Mouse (Mus musculus): ENCODE results near the gene Dhrs11.
A peak's percentile ranks its signal among the peaks of the same experiment; 100 is the strongest.

DNA sequence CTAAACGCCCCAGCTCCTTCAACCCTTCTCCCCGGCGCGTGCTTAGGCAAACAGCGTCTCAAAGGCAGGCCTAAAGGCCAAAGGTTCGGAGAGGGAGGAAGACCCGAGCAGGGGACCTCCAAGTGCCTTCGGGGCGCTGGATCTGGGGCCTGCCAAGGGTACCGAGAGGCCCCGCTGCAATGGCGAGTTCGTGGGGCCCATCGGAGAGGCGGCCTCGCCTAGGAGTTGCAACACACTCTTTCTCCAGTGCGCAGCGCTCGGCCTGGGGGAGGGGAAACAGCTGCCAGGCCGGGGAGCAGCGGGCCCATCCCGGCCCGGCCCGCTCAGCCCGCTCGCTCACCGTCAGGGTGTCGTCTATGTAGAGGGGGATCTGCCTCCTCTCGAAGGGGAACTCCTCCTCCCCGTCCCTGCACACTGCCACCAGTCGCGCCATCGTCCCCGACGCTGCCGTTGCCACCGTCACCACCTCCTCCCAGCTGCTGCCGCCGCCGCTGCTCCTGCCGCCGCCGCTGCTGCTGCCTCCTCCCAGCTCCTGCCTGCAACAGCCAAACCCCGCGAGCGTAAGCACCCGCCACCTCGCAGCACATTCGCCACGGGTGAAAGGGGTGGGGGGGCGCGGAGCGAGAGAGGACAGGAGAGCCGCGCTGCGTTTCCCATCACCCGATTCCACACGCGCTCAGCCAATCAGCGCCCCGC is 40.9 kb upstream of the Dhrs11 start:
- TF ChIP-seq CTCF (IDR thresholded peaks at IDR 0.05; ENCODE audit: control insufficient read depth, insufficient read depth, insufficient replicate concordance, low read depth, low read length): no peak
- peak; percentile 85 for TF ChIP-seq POLR2A (IDR thresholded peaks at IDR 0.05; ENCODE audit: control insufficient read depth, low read depth, low read length)

Data from testis, adult 2 months (tissue).